Mouse (Mus musculus): Measurements from ENCODE around the gene Efhc2. TPM values are rescaled to one million over a fixed set of nuclear protein-coding genes. Genes with fewer than 3 reads are reported as not detected.
A peak's percentile ranks its signal among the peaks of the same experiment; 100 is the strongest.

Gene Efhc2
- 2.9 and 3.9 TPM in 2 replicates for total RNA-seq (2014; rRNA removed)
- polyA plus RNA-seq (2015; fragmentation: Nextera tagmentation; extraction: Ambion mirVana) = 2.3 and 2.5 TPM in 2 replicates

- H3K4me2 ChIP-seq (ENCODE audit: low read depth) = peak within 1 kb of the TSS; percentile 57
- no peaks in the 10 kb centered on the region for H3K36me3 ChIP-seq (ENCODE audit: insufficient read depth)
- no peaks in the 10 kb centered on the region for H3K27me3 ChIP-seq (ENCODE audit: insufficient read depth, low read length)
- H3K4me1 ChIP-seq (ENCODE audit: insufficient read depth) = no peaks in the 10 kb centered on the region
- ATAC-seq (peak; percentile 69), DNase-seq (peak; percentile 19)
- no peak for TF ChIP-seq CTCF (IDR thresholded peaks at IDR 0.05; ENCODE audit: low read depth)
- no peak within 1 kb of the TSS for H3K27ac ChIP-seq (ENCODE audit: low read depth, low read length)
- 23% methylated on average over 12 of the region's 19 CpGs for WGBS
- H3K9me3 ChIP-seq (ENCODE audit: low read length) = no peaks in the 10 kb centered on the region
- peak within 1 kb of the TSS; percentile 36 for H3K4me3 ChIP-seq (ENCODE audit: low read depth, low read length)
- H3K9ac ChIP-seq = peak within 1 kb of the TSS; percentile 31
These were observed at the start of gene Efhc2 for GRCm38 (mm10) chrX:17319126-17319583. TSS of gene Efhc2 (minus strand) at chrX:17319368.

- no peaks in the 10 kb centered on the region for H3K27me3 ChIP-seq (ENCODE audit: insufficient read depth, low read length)
- no peaks in the 10 kb centered on the region for H3K9me3 ChIP-seq (ENCODE audit: low read length)
- DNase-seq = no peak
- H3K4me1 ChIP-seq (ENCODE audit: insufficient read depth) = no peaks in the 10 kb centered on the region
- ATAC-seq = no peak
- no peak for TF ChIP-seq CTCF (IDR thresholded peaks at IDR 0.05; ENCODE audit: low read depth)
- H3K9ac ChIP-seq = no peak overlapping the region
- no peak overlapping the region for H3K4me2 ChIP-seq (ENCODE audit: low read depth)
- H3K4me3 ChIP-seq (ENCODE audit: low read depth, low read length) = no peak overlapping the region
- WGBS = 89% methylated on average over 2 of the region's 2 CpGs
- H3K36me3 ChIP-seq (ENCODE audit: insufficient read depth) = no peaks in the 10 kb centered on the region
- H3K27ac ChIP-seq (ENCODE audit: low read depth, low read length) = no peak overlapping the region
These were observed 45.9 kb upstream of the Efhc2 start for GRCm38 (mm10) chrX:17365114-17365513.

GRCm38 (mm10) chrX:17300349-17300880 is 18.8 kb downstream of the Efhc2 start:
- no peak overlapping the region for H3K4me3 ChIP-seq (ENCODE audit: low read depth, low read length)
- no peak for ATAC-seq
- DNase-seq = no peak
- no peaks in the 10 kb centered on the region for H3K36me3 ChIP-seq (ENCODE audit: insufficient read depth)
- H3K9me3 ChIP-seq (ENCODE audit: low read length) = no peaks in the 10 kb centered on the region
- no peak overlapping the region for H3K9ac ChIP-seq
- H3K4me1 ChIP-seq (ENCODE audit: insufficient read depth) = no peaks in the 10 kb centered on the region
- WGBS = 88% methylated on average over 3 of the region's 3 CpGs
- no peak overlapping the region for H3K4me2 ChIP-seq (ENCODE audit: low read depth)
- H3K27ac ChIP-seq (ENCODE audit: low read depth, low read length) = no peak overlapping the region
- no peak for TF ChIP-seq CTCF (IDR thresholded peaks at IDR 0.05; ENCODE audit: low read depth)
- no peaks in the 10 kb centered on the region for H3K27me3 ChIP-seq (ENCODE audit: insufficient read depth, low read length)

GRCm38 (mm10) chrX:17283899-17284298 is 35.3 kb downstream of the Efhc2 start:
- H3K27ac ChIP-seq (ENCODE audit: low read depth, low read length) = no peak overlapping the region
- WGBS = 72% methylated on average over 2 of the region's 2 CpGs
- no peaks in the 10 kb centered on the region for H3K4me1 ChIP-seq (ENCODE audit: insufficient read depth)
- ATAC-seq (no peak), DNase-seq (no peak)
- H3K9me3 ChIP-seq (ENCODE audit: low read length) = no peaks in the 10 kb centered on the region
- no peak overlapping the region for H3K4me2 ChIP-seq (ENCODE audit: low read depth)
- no peaks in the 10 kb centered on the region for H3K36me3 ChIP-seq (ENCODE audit: insufficient read depth)
- H3K4me3 ChIP-seq (ENCODE audit: low read depth, low read length) = no peak overlapping the region
- TF ChIP-seq CTCF (IDR thresholded peaks at IDR 0.05; ENCODE audit: low read depth) = no peak
- no peak overlapping the region for H3K9ac ChIP-seq
- H3K27me3 ChIP-seq (ENCODE audit: insufficient read depth, low read length) = no peaks in the 10 kb centered on the region

- H3K4me1 ChIP-seq (ENCODE audit: insufficient read depth) = no peaks in the 10 kb centered on the region
- no peak overlapping the region for H3K27ac ChIP-seq (ENCODE audit: low read depth, low read length)
- ATAC-seq (no peak), DNase-seq (no peak)
- no peak overlapping the region for H3K9ac ChIP-seq
- no peak overlapping the region for H3K4me2 ChIP-seq (ENCODE audit: low read depth)
- H3K9me3 ChIP-seq (ENCODE audit: low read length) = no peaks in the 10 kb centered on the region
- no peaks in the 10 kb centered on the region for H3K36me3 ChIP-seq (ENCODE audit: insufficient read depth)
- TF ChIP-seq CTCF (IDR thresholded peaks at IDR 0.05; ENCODE audit: low read depth) = no peak
- no peaks in the 10 kb centered on the region for H3K27me3 ChIP-seq (ENCODE audit: insufficient read depth, low read length)
- H3K4me3 ChIP-seq (ENCODE audit: low read depth, low read length) = no peak overlapping the region
These were observed 94.0 kb downstream of the Efhc2 start for GRCm38 (mm10) chrX:17225141-17225540.

- ATAC-seq (no peak), DNase-seq (peak; percentile 22)
- no peaks in the 10 kb centered on the region for H3K4me1 ChIP-seq (ENCODE audit: insufficient read depth)
These were observed 101.7 kb downstream of the Efhc2 start for GRCm38 (mm10) chrX:17217451-17217850.

GRCm38 (mm10) chrX:17213515-17213914 is 105.7 kb downstream of the Efhc2 start:
- H3K27me3 ChIP-seq (ENCODE audit: insufficient read depth, low read length) = no peaks in the 10 kb centered on the region
- DNase-seq (no peak), ATAC-seq (no peak)
- H3K9me3 ChIP-seq (ENCODE audit: low read length) = no peaks in the 10 kb centered on the region
- H3K4me1 ChIP-seq (ENCODE audit: insufficient read depth) = no peaks in the 10 kb centered on the region
- H3K27ac ChIP-seq (ENCODE audit: low read depth, low read length) = no peak overlapping the region
- H3K4me2 ChIP-seq (ENCODE audit: low read depth) = no peak overlapping the region
- H3K36me3 ChIP-seq (ENCODE audit: insufficient read depth) = no peaks in the 10 kb centered on the region
- no peak for TF ChIP-seq CTCF (IDR thresholded peaks at IDR 0.05; ENCODE audit: low read depth)
- H3K9ac ChIP-seq = no peak overlapping the region
- H3K4me3 ChIP-seq (ENCODE audit: low read depth, low read length) = no peak overlapping the region
- 71% methylated on average over 2 of the region's 2 CpGs for WGBS

More at GRCm38 (mm10) chrX:17217451-17217850, 101.7 kb downstream of the Efhc2 start:
- no peak overlapping the region for H3K9ac ChIP-seq
- no peaks in the 10 kb centered on the region for H3K36me3 ChIP-seq (ENCODE audit: insufficient read depth)
- peak; percentile 40; the same call in 1 of the 2 replicates for TF ChIP-seq CTCF (IDR thresholded peaks at IDR 0.05; ENCODE audit: low read depth)
- no peak overlapping the region for H3K27ac ChIP-seq (ENCODE audit: low read depth, low read length)
- H3K9me3 ChIP-seq (ENCODE audit: low read length) = no peaks in the 10 kb centered on the region
- H3K27me3 ChIP-seq (ENCODE audit: insufficient read depth, low read length) = no peaks in the 10 kb centered on the region
- no peak overlapping the region for H3K4me2 ChIP-seq (ENCODE audit: low read depth)
- no peak overlapping the region for H3K4me3 ChIP-seq (ENCODE audit: low read depth, low read length)

Data from forebrain, postnatal 0 days (tissue).